Mouse (Mus musculus) embryonic facial prominence, embryonic 13.5 days (tissue): ENCODE results near the gene Gm10188. TPM values are rescaled to one million over a fixed set of nuclear protein-coding genes. Genes with fewer than 3 reads are reported as not detected.

Source experiments
- ATAC-seq: fragments of 200-750 bp; cut with Nextera tagmentation; 2 replicates; pipeline ENCODE4 v1.8.0; 2017; ENCODE audit warnings: low read depth; ENCODE audit not compliant: insufficient number of reproducible peaks, insufficient read depth, low FRiP score, low TSS enrichment
- H3K27ac ChIP-seq: fragments of 300-500 bp; sonication (generic); 2 replicates; pipeline ENCODE4 v1.5.1; 2015; ENCODE audit warnings: moderate library complexity, mild to moderate bottlenecking, inconsistent platforms
- H3K27me3 ChIP-seq: fragments of 300-500 bp; sonication (generic); 2 replicates; pipeline ENCODE4 v1.6.1; 2015; ENCODE audit warnings: mild to moderate bottlenecking, inconsistent platforms
- H3K36me3 ChIP-seq: fragments of 300-500 bp; sonication (generic); 2 replicates; pipeline ENCODE4 v1.6.1; 2015; ENCODE audit warnings: mild to moderate bottlenecking, inconsistent platforms
- H3K4me1 ChIP-seq: fragments of 300-500 bp; sonication (generic); 2 replicates; pipeline ENCODE4 v1.6.1; 2015; ENCODE audit warnings: inconsistent platforms
- H3K4me2 ChIP-seq: fragments of 300-500 bp; sonication (generic); 2 replicates; pipeline ENCODE4 v1.6.1; 2015; ENCODE audit warnings: moderate library complexity, mild to moderate bottlenecking, inconsistent platforms
- H3K4me3 ChIP-seq: fragments of 300-500 bp; sonication (generic); 2 replicates; pipeline ENCODE4 v1.5.1; 2015; ENCODE audit warnings: mild to moderate bottlenecking, inconsistent platforms
- H3K9ac ChIP-seq: fragments of 300-500 bp; sonication (generic); 2 replicates; pipeline ENCODE4 v1.6.1; 2015; ENCODE audit warnings: mild to moderate bottlenecking, inconsistent platforms
- H3K9me3 ChIP-seq: fragments of 300-500 bp; sonication (generic); 2 replicates; pipeline ENCODE4 v1.6.1; 2016; ENCODE audit warnings: inconsistent platforms
- WGBS: fragments of 180-500 bp; shearing (Covaris S2); methylation state at CpG from one replicate; pipeline ENCODE4 v1.1.7; 2015; ENCODE audit warnings: mixed read lengths; 5-methylcytosine and 5-hydroxymethylcytosine counted together
- polyA plus RNA-seq: library from polyadenylated mRNA; unstranded; fragments of >200 nt; fragmentation: Nextera tagmentation; extraction: Ambion mirVana; gene quantifications from 2 replicates; pipeline ENCODE4 v1.2.1, GENCODE M21; 2015

Gene Gm10188
- polyA plus RNA-seq, 1 experiment from 2014 or later, result not detected

DNA sequence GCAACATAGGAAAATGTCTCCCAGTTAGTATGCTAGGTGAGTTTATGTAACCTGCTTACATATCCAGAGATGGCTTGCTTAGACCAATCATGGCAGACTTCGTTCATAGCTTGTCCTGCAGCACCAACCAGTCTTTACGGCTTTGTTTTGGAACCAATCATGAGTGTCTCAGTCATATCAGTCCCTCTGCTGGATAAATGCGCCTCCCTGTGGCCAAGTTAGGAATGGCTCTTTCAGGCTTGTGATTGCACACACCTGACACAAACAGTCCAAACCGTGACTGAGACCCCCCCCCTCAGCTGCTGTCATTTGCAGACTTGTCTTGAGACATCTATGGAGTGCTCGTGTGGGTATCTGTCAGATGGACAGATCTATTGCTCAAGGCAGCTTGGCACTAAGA, 31.5 kb upstream of the Gm10188 start:
- Histone ChIP-seq H3K4me1 (no peaks in the 10 kb centered on the region; the same call in 1 of the 2 replicates), H3K4me2 (no peak overlapping the region), H3K27me3 (no peaks in the 10 kb centered on the region), H3K27ac (no peak overlapping the region), H3K4me3 (no peak overlapping the region), H3K36me3 (no peaks in the 10 kb centered on the region), H3K9ac (no peak overlapping the region), H3K9me3 (no peaks in the 10 kb centered on the region)
- 69% methylated on average over 5 of the region's 5 CpGs for WGBS
- no peak for ATAC-seq

DNA sequence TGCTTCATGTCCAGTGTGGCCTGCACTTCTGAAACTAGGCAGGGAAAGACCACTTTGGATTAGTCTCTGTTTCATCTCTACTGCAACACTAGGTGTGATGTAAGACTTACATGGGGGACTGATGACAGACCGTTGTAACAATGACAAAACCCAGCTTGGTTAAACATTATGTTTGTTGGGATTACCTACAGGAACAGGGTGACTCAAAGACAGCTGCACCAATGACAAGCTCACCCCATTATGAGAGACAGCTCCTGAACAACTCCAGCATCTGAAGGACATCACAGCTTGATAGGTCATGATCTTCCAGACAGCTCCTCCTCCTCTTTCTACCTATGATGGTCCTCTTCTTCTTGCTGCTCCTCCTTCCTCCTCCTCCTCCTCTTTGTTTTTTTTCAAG, 30.8 kb upstream of the Gm10188 start:
- no peaks in the 10 kb centered on the region; the same call in 1 of the 2 replicates for H3K4me1 ChIP-seq
- H3K4me3 ChIP-seq, result no peak overlapping the region
- WGBS, result 91% methylated on average over 1 of the region's 1 CpGs
- no peaks in the 10 kb centered on the region for H3K36me3 ChIP-seq
- no peaks in the 10 kb centered on the region for H3K9me3 ChIP-seq
- no peak for ATAC-seq
- H3K27ac ChIP-seq, result no peak overlapping the region
- no peak overlapping the region for H3K4me2 ChIP-seq
- H3K9ac ChIP-seq, result no peak overlapping the region
- no peaks in the 10 kb centered on the region for H3K27me3 ChIP-seq

DNA sequence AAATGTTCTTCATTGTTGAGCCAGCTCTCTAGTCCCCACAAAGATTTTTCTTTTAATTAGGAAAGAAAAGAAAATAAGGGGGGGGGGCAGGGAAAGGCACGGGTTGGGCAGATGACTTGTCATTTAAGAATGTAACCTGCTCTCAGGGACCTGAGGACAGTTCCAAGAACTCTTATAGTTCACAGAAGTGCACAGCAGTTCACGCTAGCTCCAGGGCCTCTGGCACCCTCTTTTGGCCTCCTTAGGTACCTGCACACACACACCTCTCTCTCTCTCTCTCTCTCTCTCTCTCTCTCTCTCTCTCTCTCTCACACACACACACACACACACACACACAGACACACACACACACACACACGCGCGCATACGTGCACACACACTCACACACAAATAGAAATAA, 24.9 kb upstream of the Gm10188 start:
- no peak overlapping the region for H3K4me2 ChIP-seq
- 87% methylated on average over 6 of the region's 6 CpGs for WGBS
- no peaks in the 10 kb centered on the region for H3K27me3 ChIP-seq
- H3K27ac ChIP-seq, result no peak overlapping the region
- no peak for ATAC-seq
- H3K9ac ChIP-seq, result no peak overlapping the region
- H3K36me3 ChIP-seq, result no peaks in the 10 kb centered on the region
- H3K4me3 ChIP-seq, result no peak overlapping the region
- H3K4me1 ChIP-seq, result no peaks in the 10 kb centered on the region
- no peaks in the 10 kb centered on the region for H3K9me3 ChIP-seq

DNA sequence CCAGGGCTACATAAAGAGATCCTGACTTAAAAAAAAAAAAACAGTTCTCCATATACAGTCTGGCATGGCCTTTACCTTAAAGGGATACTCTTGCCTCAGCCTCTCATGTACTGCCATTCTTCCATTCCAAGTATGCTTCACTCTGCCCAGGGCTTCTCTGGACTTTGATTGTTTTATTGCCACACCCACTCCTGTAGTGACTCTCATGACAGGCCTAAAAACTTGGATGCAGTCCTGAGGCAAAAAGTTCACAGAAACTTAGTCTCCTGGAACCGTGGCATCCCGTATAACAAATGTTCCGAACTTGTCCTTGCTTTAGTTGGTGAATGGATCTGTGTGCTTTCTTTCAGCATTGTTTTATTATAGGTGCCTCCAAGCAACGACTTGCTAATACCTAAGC, 17.1 kb upstream of the Gm10188 start:
- no peaks in the 10 kb centered on the region for H3K36me3 ChIP-seq
- H3K4me1 ChIP-seq, result no peaks in the 10 kb centered on the region
- H3K9me3 ChIP-seq, result no peaks in the 10 kb centered on the region
- H3K27me3 ChIP-seq, result no peaks in the 10 kb centered on the region
- WGBS, result 88% methylated on average over 4 of the region's 4 CpGs
- no peak for ATAC-seq
- no peak overlapping the region for H3K4me2 ChIP-seq
- no peak overlapping the region for H3K9ac ChIP-seq
- no peak overlapping the region for H3K4me3 ChIP-seq
- no peak overlapping the region for H3K27ac ChIP-seq

DNA sequence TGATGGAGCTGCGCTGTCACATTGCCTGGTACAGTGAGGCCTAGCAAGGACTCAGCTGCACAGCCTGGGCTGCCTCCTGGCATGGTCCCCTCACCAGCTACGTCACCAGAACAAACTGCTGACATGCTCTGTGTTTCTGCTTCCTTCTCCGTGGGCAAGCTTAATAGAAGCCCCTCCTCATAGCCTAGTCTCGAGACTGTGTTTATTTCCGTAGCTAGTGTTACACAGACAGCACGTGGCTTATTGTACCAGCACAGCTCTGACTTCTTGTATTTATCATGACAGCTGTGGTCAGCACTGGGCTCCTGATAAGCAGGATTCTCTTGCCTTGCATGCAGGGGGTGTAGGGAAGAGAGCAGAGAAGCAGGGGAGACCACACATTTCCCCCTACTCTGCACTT, 16.6 kb upstream of the Gm10188 start:
- 57% methylated on average over 6 of the region's 6 CpGs for WGBS
- no peak overlapping the region for H3K27ac ChIP-seq
- H3K4me3 ChIP-seq, result no peak overlapping the region
- no peaks in the 10 kb centered on the region for H3K36me3 ChIP-seq
- no peak for ATAC-seq
- no peaks in the 10 kb centered on the region for H3K9me3 ChIP-seq
- no peak overlapping the region for H3K9ac ChIP-seq
- H3K4me1 ChIP-seq, result no peaks in the 10 kb centered on the region
- no peak overlapping the region for H3K4me2 ChIP-seq
- 0 out of 2 replicates have a peak, but pooled peaks cover 2% of the 10 kb centered on the region for H3K27me3 ChIP-seq

DNA sequence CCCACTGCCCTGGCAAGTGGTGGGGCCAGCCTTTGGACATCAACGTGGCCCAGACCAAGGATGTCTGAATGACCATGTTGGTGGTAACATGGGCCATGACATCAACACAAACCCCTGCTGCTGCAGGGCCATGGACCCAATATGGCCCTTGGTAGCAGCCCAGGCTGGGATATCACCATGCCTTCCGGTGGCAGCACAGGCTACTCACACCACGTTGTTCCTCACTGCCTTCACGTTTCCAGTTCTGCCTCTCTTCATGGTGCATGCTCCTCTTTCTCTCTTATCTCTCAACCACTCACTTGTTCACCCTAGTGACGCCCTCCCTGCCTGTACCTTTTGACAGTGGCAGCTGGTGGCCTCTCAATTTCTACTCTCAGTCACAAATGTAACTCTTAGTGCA, 15.4 kb upstream of the Gm10188 start:
- WGBS, result 76% methylated on average over 5 of the region's 5 CpGs
- no peak overlapping the region for H3K9ac ChIP-seq
- H3K4me2 ChIP-seq, result no peak overlapping the region
- no peaks in the 10 kb centered on the region for H3K4me1 ChIP-seq
- H3K9me3 ChIP-seq, result no peaks in the 10 kb centered on the region
- ATAC-seq, result no peak
- no peaks in the 10 kb centered on the region for H3K36me3 ChIP-seq
- H3K27me3 ChIP-seq, result 0 out of 2 replicates have a peak, but pooled peaks cover 3% of the 10 kb centered on the region
- no peak overlapping the region for H3K27ac ChIP-seq
- no peak overlapping the region for H3K4me3 ChIP-seq

DNA sequence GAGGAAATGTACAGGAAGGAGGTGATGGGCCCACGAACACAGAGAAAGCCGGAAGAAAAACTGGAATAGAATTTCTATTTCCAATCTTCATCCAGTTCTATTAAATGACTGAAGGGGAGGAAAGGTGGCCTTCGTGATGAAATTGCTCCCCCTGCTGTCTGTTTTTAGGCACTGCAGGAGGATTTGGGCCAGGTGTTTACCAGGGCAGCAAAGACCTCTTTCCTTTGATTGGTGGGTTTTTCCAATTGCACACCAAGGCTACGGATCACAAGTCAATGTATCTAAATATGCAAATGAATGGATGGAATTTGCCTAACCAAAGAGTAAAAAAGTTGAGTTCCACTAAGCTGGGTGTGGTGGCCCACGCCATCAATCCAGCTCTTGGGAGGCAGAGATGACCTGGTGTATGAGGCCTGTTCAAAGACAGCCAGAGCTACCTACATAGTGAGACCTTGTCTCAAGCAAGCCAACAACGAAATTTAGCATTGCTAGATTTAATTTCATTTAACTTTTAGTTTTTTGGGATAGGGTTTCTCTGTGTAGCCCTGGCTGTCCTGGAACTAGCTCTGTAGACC, 8.1 kb upstream of the Gm10188 start:
- no peak overlapping the region for H3K4me3 ChIP-seq
- 20% methylated on average over 6 of the region's 6 CpGs for WGBS
- ATAC-seq, result no peak
- H3K9me3 ChIP-seq, result no peaks in the 10 kb centered on the region
- H3K4me1 ChIP-seq, result no peaks in the 10 kb centered on the region
- no peaks in the 10 kb centered on the region for H3K36me3 ChIP-seq
- no peak overlapping the region for H3K4me2 ChIP-seq
- H3K27me3 ChIP-seq, result peaks cover 27% of the 10 kb centered on the region
- no peak overlapping the region for H3K9ac ChIP-seq
- no peak overlapping the region for H3K27ac ChIP-seq

DNA sequence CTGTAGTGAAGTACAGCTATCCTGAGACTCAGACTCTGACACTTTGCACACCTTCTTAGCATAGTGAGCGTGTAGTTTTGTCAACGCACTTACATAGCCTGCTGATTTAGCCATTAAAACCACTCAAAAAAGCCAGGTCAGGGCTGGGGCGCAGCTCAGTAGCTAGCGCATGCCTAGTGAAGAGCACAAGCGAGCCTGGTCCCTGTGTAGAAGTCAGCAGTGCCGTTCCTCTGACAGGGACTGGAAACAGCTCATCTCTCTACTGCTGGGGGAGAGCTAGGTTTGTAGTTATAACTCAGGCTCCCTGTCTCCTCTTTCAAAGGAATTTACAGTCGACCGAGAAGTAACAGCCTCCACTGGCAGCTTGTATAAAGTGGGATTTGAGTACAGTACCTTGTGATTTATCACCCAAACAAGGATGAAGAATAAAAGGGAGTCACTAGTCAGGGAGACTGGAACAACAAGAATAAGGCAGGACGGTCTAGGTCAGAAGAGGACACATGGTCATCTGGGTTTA, 5.2 kb upstream of the Gm10188 start:
- WGBS, result 70% methylated on average over 9 of the region's 9 CpGs
- no peak overlapping the region for H3K4me2 ChIP-seq

DNA sequence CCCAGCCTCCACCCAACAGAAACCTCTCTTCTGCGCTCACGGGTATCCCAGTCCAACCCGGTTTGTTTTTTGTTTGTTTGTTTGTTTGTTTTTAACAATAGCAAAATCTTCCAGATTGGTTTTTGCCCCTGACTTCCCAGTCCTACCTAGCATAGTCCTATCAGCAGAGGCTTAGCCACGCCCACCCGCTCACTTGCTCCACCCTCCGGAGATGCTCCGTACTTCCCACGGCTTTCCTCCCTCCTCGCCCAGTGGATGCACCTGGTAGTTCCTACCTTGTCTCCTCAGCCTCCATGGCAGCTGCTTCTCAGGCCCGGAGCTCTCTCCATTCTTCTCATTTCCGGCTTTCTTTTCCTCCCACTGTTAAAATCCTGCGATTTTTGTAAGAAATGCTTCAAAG, 4.0 kb upstream of the Gm10188 start:
- no peaks in the 10 kb centered on the region for H3K36me3 ChIP-seq
- H3K4me3 ChIP-seq, result no peak overlapping the region
- ATAC-seq, result no peak
- peaks cover 24% of the 10 kb centered on the region for H3K27me3 ChIP-seq
- no peak overlapping the region for H3K9ac ChIP-seq
- no peaks in the 10 kb centered on the region for H3K4me1 ChIP-seq
- no peaks in the 10 kb centered on the region for H3K9me3 ChIP-seq
- no peak overlapping the region for H3K27ac ChIP-seq
- H3K4me2 ChIP-seq, result no peak overlapping the region
- 20% methylated on average over 12 of the region's 12 CpGs for WGBS

More for the DNA sequence above, 5.2 kb upstream of the Gm10188 start:
- Histone ChIP-seq H3K9me3 (no peaks in the 10 kb centered on the region), H3K4me1 (no peaks in the 10 kb centered on the region), H3K27me3 (peaks cover 24% of the 10 kb centered on the region), H3K4me3 (no peak overlapping the region), H3K9ac (no peak overlapping the region), H3K27ac (no peak overlapping the region), H3K36me3 (no peaks in the 10 kb centered on the region)
- ATAC-seq, result no peak

DNA sequence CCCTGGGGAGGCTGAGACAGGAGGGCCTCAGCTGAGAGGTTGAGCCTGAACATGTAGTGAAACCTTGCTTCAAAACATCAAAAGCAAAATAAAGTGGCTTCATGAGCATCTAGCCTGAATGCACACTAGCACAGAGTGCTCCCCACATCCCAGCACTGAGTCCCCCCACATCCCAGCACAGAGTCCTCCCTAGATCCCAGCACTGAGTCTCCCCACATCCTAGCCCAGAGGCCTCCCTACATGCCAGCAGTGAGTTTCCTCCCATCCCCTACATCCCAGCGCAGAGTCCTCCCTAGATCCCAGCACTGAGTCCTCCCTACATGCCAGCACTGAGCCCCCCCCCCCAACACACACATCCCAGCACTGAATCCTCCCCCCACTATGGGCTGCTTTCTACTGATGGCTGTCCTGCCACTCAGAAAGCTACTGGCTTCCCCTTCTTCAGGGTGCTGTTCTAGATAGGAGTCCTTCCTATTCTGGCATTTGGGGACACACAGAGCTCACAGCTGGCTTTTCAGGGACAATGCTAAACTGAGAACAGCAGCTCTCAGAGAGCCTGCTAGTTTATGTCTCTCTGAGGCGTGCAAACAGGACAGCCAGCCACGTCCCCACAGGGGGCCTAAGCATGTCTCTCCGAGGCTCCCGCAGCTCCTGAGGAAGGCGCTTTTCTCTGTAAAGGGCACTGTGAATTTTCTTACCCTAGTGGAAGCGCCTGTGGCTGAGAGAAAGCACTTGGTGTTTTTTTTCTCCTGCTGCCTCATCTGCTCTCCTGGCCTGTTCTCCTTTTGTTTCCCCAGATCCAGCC, 2.1 kb upstream of the Gm10188 start:
- H3K4me3 ChIP-seq, result no peak overlapping the region
- WGBS, result 31% methylated on average over 7 of the region's 7 CpGs
- H3K9me3 ChIP-seq, result no peaks in the 10 kb centered on the region
- ATAC-seq, result no peak
- 0 out of 2 replicates have a peak overlapping the region, but pooled peaks have one; percentile 21 for H3K9ac ChIP-seq
- H3K4me1 ChIP-seq, result no peaks in the 10 kb centered on the region
- no peaks in the 10 kb centered on the region for H3K36me3 ChIP-seq
- H3K27ac ChIP-seq, result no peak overlapping the region
- peaks cover 21% of the 10 kb centered on the region for H3K27me3 ChIP-seq
- no peak overlapping the region for H3K4me2 ChIP-seq

DNA sequence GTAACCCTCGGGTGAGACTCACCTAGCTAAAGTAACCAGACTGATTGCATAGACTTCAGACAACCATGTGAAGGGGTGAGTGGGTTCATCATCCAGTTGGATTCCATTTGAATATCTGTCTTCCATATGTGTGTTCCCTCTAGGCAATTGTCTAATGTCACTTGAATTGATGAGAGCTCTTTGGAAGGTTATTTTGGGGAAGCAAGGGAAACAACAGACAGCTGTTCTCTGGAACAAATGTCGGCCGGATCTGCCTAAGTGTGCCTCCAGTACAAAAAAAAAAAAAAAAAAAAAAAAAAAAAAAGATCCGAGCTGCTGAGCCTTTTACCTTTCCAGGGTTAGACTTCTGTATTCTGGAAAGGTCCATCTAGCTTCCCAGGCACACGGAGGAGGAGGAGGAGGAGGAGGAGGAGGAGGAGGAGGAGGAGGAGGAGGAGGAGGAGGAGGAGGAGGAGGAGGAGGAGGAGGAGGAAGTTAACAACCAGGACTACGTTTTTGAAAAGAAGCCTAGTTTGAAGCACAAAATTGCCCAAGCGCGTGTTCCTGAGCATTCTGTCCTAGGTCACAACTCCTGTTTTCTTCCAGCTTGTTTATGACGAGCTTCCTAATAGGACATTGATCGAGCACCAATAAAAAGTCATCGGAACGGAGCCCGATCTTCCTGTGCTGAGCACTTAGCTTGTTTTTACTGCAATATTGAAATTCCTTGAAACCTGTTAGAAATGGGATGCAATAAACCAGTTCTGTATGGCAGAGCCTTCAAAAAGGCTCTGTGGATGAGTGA, 3.1 kb downstream of the Gm10188 start:
- Histone ChIP-seq H3K4me1 (no peaks in the 10 kb centered on the region), H3K27ac (no peak overlapping the region), H3K9ac (no peak overlapping the region), H3K4me2 (no peak overlapping the region), H3K27me3 (no peaks in the 10 kb centered on the region), H3K36me3 (no peaks in the 10 kb centered on the region), H3K4me3 (no peak overlapping the region), H3K9me3 (no peaks in the 10 kb centered on the region)
- ATAC-seq, result no peak
- WGBS, result 69% methylated on average over 12 of the region's 13 CpGs
